Mouse (Mus musculus) limb, embryonic 12.5 days (tissue): ENCODE results near the gene Rnf181. TPM values are rescaled to one million over a fixed set of nuclear protein-coding genes. Genes with fewer than 3 reads are reported as not detected.

ENCODE experiments used
- ATAC-seq: fragments of 200-750 bp; cut with Nextera tagmentation; 2 replicates; pipeline ENCODE4 v1.8.0; 2017; ENCODE audit warnings: low read depth, moderate TSS enrichment; ENCODE audit not compliant: insufficient number of reproducible peaks, insufficient read depth, low FRiP score, low TSS enrichment
- H3K27ac ChIP-seq: fragments of 300-500 bp; sonication (generic); 2 replicates; pipeline ENCODE4 v1.5.1; 2016; ENCODE audit warnings: mild to moderate bottlenecking, moderate library complexity
- H3K27me3 ChIP-seq: fragments of 300-500 bp; sonication (generic); 2 replicates; pipeline ENCODE4 v1.6.1; 2016; ENCODE audit warnings: mild to moderate bottlenecking, moderate library complexity
- H3K36me3 ChIP-seq: fragments of 300-500 bp; sonication (generic); 2 replicates; pipeline ENCODE4 v1.6.1; 2016; ENCODE audit warnings: mild to moderate bottlenecking, moderate library complexity
- H3K4me1 ChIP-seq: fragments of 300-500 bp; sonication (generic); replicated peaks from 2 replicates; pipeline ENCODE4 v1.6.1; 2016
- H3K4me2 ChIP-seq: fragments of 300-500 bp; sonication (generic); 2 replicates; pipeline ENCODE4 v1.6.1; 2016; ENCODE audit warnings: mild to moderate bottlenecking, moderate library complexity
- H3K4me3 ChIP-seq: fragments of 300-500 bp; sonication (generic); replicated peaks from 2 replicates; pipeline ENCODE4 v1.5.1; 2016; ENCODE audit warnings: mild to moderate bottlenecking
- H3K9ac ChIP-seq: fragments of 300-500 bp; sonication (generic); replicated peaks from 2 replicates; pipeline ENCODE4 v1.6.1; 2016; ENCODE audit warnings: mild to moderate bottlenecking, moderate library complexity
- H3K9me3 ChIP-seq: fragments of 300-500 bp; sonication (generic); 2 replicates; pipeline ENCODE4 v1.6.1; 2016; ENCODE audit warnings: mild to moderate bottlenecking, moderate library complexity
- WGBS: fragments of 180-500 bp; shearing (Covaris S2); methylation state at CpG from one replicate; pipeline ENCODE4 v1.1.7; 2016; 5-methylcytosine and 5-hydroxymethylcytosine counted together
- polyA plus RNA-seq: library from polyadenylated mRNA; unstranded; fragments of >200 nt; fragmentation: Nextera tagmentation; extraction: Ambion mirVana; gene quantifications from 2 replicates; pipeline ENCODE4 v1.2.1, GENCODE M21; 2016

Rnf181 gene
- polyA plus RNA-seq, 1 experiment from 2014 or later = 93.4 TPM

DNA sequence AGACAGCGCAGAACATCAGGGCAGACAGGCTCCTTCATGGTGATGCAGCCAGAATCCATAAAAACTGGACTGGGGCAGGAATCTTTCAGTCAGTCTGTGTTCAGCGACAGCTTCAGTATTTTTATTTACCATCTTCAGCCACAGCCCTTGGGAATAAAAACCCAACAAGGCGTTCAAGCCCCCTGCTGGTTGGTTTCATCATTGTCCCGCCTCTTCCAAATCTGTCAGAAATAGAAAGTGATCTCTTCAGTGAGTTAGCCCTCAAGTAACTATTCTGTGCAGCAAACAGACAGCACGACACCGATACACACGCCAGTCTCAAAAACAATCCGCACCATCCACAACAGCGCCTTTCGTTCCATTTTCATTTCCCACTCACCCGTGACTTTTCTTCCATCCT lies 47.7 kb downstream of the Rnf181 start:
- no peak overlapping the region for H3K9ac ChIP-seq
- ATAC-seq = no peak
- WGBS = 83% methylated on average over 11 of the region's 11 CpGs
- H3K4me3 ChIP-seq = no peak overlapping the region
- H3K9me3 ChIP-seq = no peaks in the 10 kb centered on the region
- H3K27me3 ChIP-seq = no peaks in the 10 kb centered on the region
- H3K4me1 ChIP-seq = no peaks in the 10 kb centered on the region
- H3K36me3 ChIP-seq = peaks cover 89% of the 10 kb centered on the region
- no peak overlapping the region for H3K27ac ChIP-seq
- H3K4me2 ChIP-seq = no peak overlapping the region

DNA sequence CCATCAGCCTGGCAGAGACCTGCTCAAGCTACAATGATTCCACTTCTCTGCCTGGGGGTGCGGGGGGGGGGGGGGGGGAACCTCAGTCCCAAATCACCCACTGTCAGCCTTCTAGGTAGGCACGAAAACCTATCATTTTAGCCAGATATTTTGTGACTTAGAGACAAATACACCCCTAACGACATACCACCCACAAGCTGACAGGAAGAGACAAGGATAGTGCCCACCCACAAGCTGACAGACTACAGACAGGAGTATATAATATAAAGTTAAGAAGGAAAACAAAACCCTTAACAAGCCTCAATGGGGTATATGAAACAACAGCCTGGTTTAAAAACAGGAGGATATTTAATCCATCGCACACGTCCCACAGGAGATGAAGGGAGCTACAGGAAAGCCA lies 48.3 kb downstream of the Rnf181 start:
- no peak for ATAC-seq
- Histone ChIP-seq H3K9me3 (no peaks in the 10 kb centered on the region), H3K27me3 (no peaks in the 10 kb centered on the region), H3K36me3 (peaks cover 88% of the 10 kb centered on the region), H3K4me2 (no peak overlapping the region), H3K4me3 (no peak overlapping the region), H3K9ac (no peak overlapping the region), H3K27ac (no peak overlapping the region), H3K4me1 (no peaks in the 10 kb centered on the region)
- WGBS = 81% methylated on average over 5 of the region's 5 CpGs

DNA sequence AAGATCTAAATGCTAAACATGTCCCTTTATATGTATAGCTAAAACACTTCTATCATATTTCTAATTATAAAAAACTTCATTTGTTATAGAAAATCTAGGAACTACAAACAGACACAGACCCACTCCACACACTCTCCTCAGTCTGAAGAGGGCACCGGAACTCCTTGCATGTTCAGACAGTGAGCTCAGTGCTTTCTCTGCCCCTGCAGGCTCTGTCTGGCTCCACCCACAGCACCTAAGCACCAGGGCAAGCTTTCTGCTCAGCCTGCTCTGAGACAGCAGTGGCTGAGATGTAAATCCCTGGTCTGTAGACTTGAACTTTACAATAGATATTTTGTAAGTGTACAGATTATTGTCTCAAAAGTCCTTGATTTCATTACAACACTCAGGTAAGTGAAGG lies 50.7 kb downstream of the Rnf181 start:
- H3K27ac ChIP-seq = no peak overlapping the region
- no peak for ATAC-seq
- 83% methylated on average over 1 of the region's 1 CpGs for WGBS

GRCm38 (mm10) chr6:72315384-72315783 lies 51.4 kb downstream of the Rnf181 start:
- H3K36me3 ChIP-seq = peaks cover 73% of the 10 kb centered on the region
- 86% methylated on average over 2 of the region's 2 CpGs for WGBS

More for the DNA sequence above, 50.7 kb downstream of the Rnf181 start:
- H3K4me1 ChIP-seq = no peaks in the 10 kb centered on the region
- H3K9ac ChIP-seq = no peak overlapping the region
- no peaks in the 10 kb centered on the region for H3K9me3 ChIP-seq
- H3K27me3 ChIP-seq = no peaks in the 10 kb centered on the region
- H3K4me2 ChIP-seq = no peak overlapping the region
- no peak overlapping the region for H3K4me3 ChIP-seq
- H3K36me3 ChIP-seq = peaks cover 80% of the 10 kb centered on the region

DNA sequence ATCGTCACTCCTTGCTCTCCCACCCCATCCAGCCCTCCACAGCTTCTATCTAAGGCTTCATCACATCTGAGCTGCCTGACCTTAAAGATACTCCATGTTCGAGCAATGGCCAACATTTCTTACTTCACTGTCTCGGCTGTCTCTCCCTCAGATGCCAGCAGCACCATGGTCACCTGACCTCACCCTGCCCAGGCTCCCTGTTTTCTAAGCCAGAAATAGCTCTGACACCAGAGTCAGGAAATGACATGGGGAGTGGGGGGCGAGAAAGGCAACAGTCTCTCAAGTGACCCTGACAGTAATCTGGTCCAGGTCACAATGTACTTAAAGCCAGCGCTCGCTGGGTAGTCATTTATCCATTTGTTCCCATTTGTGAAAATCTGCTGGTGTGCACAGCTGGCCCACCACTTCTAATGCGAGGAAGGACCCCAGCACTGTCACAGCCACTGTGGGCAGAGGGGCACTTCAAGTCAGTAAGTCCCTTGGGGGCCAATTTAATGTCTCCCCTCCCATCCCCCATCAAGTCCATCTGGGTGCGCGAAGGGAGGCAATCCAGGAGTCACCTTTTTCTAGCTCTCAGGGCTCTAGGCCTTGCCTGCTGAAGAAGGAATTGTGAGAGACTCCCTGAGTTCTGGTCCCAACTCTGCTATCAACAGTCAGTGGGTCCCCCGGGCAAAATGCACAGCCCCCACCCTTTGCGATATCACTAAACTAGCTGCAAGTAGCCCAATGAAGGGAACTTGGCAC lies 53.5 kb downstream of the Rnf181 start:
- H3K4me1 ChIP-seq = no peaks in the 10 kb centered on the region
- H3K36me3 ChIP-seq = peaks cover 52% of the 10 kb centered on the region
- H3K9ac ChIP-seq = no peak overlapping the region
- no peak overlapping the region for H3K4me2 ChIP-seq
- 91% methylated on average over 11 of the region's 11 CpGs for WGBS
- no peak overlapping the region for H3K4me3 ChIP-seq
- H3K27ac ChIP-seq = no peak overlapping the region
- H3K9me3 ChIP-seq = no peaks in the 10 kb centered on the region
- ATAC-seq = no peak
- H3K27me3 ChIP-seq = no peaks in the 10 kb centered on the region

More at GRCm38 (mm10) chr6:72315384-72315783, 51.4 kb downstream of the Rnf181 start:
- H3K4me2 ChIP-seq = no peak overlapping the region
- no peaks in the 10 kb centered on the region for H3K9me3 ChIP-seq
- H3K4me1 ChIP-seq = no peaks in the 10 kb centered on the region
- H3K9ac ChIP-seq = no peak overlapping the region
- H3K4me3 ChIP-seq = no peak overlapping the region
- no peak overlapping the region for H3K27ac ChIP-seq
- no peaks in the 10 kb centered on the region for H3K27me3 ChIP-seq
- ATAC-seq = no peak

- Histone ChIP-seq H3K4me2 (no peak overlapping the region), H3K27me3 (no peaks in the 10 kb centered on the region), H3K4me3 (no peak overlapping the region), H3K36me3 (peaks cover 41% of the 10 kb centered on the region), H3K4me1 (no peaks in the 10 kb centered on the region), H3K9me3 (no peaks in the 10 kb centered on the region), H3K9ac (no peak overlapping the region), H3K27ac (no peak overlapping the region)
- no peak for ATAC-seq
- 93% methylated on average over 3 of the region's 3 CpGs for WGBS
These were observed 54.6 kb downstream of the Rnf181 start for GRCm38 (mm10) chr6:72312198-72312597.

Other genes with a start within 250 kb of the Rnf181 start
- gene Atoh8, start 131.4 kb downstream of the Rnf181 start, polyA plus RNA-seq = 30.7 and 30.8 TPM in 2 replicates
- not detected in 2 replicates for gene Sftpb, start 62.3 kb downstream of the Rnf181 start, polyA plus RNA-seq
- 62.7 and 71.3 TPM in 2 replicates for gene Usp39, start 21.8 kb downstream of the Rnf181 start, polyA plus RNA-seq
- gene 0610030E20Rik, start 19.6 kb downstream of the Rnf181 start, polyA plus RNA-seq = 25.8 and 29.2 TPM in 2 replicates
- gene Tmem150a, start 11.5 kb downstream of the Rnf181 start, polyA plus RNA-seq = 8.8 and 9.8 TPM in 2 replicates
- gene Vamp5, start 13.5 kb upstream of the Rnf181 start, polyA plus RNA-seq = 13.9 and 17.3 TPM in 2 replicates
- gene Vamp8, start 23.7 kb upstream of the Rnf181 start, polyA plus RNA-seq = 105 and 106 TPM in 2 replicates
- gene Ggcx, start 47.4 kb upstream of the Rnf181 start, polyA plus RNA-seq = 34.0 TPM in 2 replicates
- gene Mat2a, start 72.6 kb upstream of the Rnf181 start, polyA plus RNA-seq = 408 and 461 TPM in 2 replicates
- gene Sh2d6, start 154.8 kb upstream of the Rnf181 start, polyA plus RNA-seq = 0.18 TPM in 2 replicates
- 26.2 and 27.4 TPM in 2 replicates for gene Capg, start 177.4 kb upstream of the Rnf181 start, polyA plus RNA-seq
- gene Elmod3, start 231.5 kb upstream of the Rnf181 start, polyA plus RNA-seq = 14.8 and 15.2 TPM in 2 replicates
- gene Retsat, start 231.5 kb upstream of the Rnf181 start, polyA plus RNA-seq = 10.8 and 12.4 TPM in 2 replicates